Mouse (Mus musculus) liver, postnatal 0 days (tissue): ENCODE measurements at regions not wholly inside any gene's neighbourhood (a gene's known extent, or its start where the extent isn't known, plus 50 kb on each side); places are given as distances from the start of the nearest gene placed in this dataset.

Experiments
- ATAC-seq: fragments of 200-750 bp; cut with Nextera tagmentation; 2 replicates; pipeline ENCODE4 v1.8.0; 2017; ENCODE audit warnings: mild to moderate bottlenecking, moderate library complexity
- DNase-seq: peaks from one replicate; pipeline ENCODE4 v3.0.0-alpha.2; 2016
- H3K27ac ChIP-seq: fragments of 300-500 bp; sonication (generic); 2 replicates; pipeline ENCODE4 v1.5.1; 2014; ENCODE audit warnings: antibody characterized with exemption, moderate library complexity, mild to moderate bottlenecking, low read depth
- H3K27me3 ChIP-seq: fragments of 300-500 bp; sonication (generic); 2 replicates; pipeline ENCODE4 v1.6.1; 2014; ENCODE audit warnings: low read length, control low read depth, mixed read lengths; ENCODE audit not compliant: insufficient read depth
- H3K36me3 ChIP-seq: fragments of 300-500 bp; sonication (generic); replicated peaks from 2 replicates; pipeline ENCODE4 v1.6.1; 2014; ENCODE audit warnings: mild to moderate bottlenecking, control low read depth, low read length, moderate library complexity, mixed read lengths; ENCODE audit not compliant: insufficient read depth
- H3K4me1 ChIP-seq: fragments of 300-500 bp; sonication (generic); 2 replicates; pipeline ENCODE4 v1.6.1; 2014; ENCODE audit warnings: antibody characterized with exemption, mild to moderate bottlenecking, control low read depth; ENCODE audit not compliant: insufficient read depth
- H3K4me2 ChIP-seq: fragments of 300-500 bp; sonication (generic); 2 replicates; pipeline ENCODE4 v1.6.1; 2014; ENCODE audit warnings: low read depth, mild to moderate bottlenecking, low read length, moderate library complexity, mixed read lengths
- H3K4me3 ChIP-seq: fragments of 300-500 bp; sonication (generic); 2 replicates; pipeline ENCODE4 v1.5.1; 2014; ENCODE audit warnings: low read depth, low read length
- H3K9ac ChIP-seq: fragments of 300-500 bp; sonication (generic); replicated peaks from 2 replicates; pipeline ENCODE4 v1.6.1; 2014; ENCODE audit warnings: mild to moderate bottlenecking, moderate library complexity
- H3K9me3 ChIP-seq: fragments of 300-500 bp; sonication (generic); 2 replicates; pipeline ENCODE4 v1.6.1; 2016; ENCODE audit warnings: mild to moderate bottlenecking, control low read depth, low read length, mixed read lengths
- CTCF ChIP-seq: sonication (generic); IDR thresholded peaks from 2 replicates; pipeline ENCODE4 v1.5.1; 2016; ENCODE audit warnings: antibody characterized with exemption, low read depth
- EP300 ChIP-seq: IDR thresholded peaks from 2 replicates; pipeline ENCODE4 v1.6.1; 2016; ENCODE audit warnings: antibody characterized with exemption, low read depth, mild to moderate bottlenecking
- WGBS: fragments of 180-500 bp; shearing (Covaris S2); extraction: QIAGEN DNeasy Blood & Tissue Kit; methylation state at CpG from one replicate; pipeline ENCODE4 v1.1.7; 2014; ENCODE audit not compliant: insufficient replicate concordance; 5-methylcytosine and 5-hydroxymethylcytosine counted together

- no peak overlapping the region for H3K4me2 ChIP-seq
- DNase-seq, result no peak
- H3K9me3 ChIP-seq, result no peaks in the 10 kb centered on the region
- no peak overlapping the region for H3K27ac ChIP-seq
- H3K36me3 ChIP-seq, result no peaks in the 10 kb centered on the region
- no peak for TF ChIP-seq CTCF
- H3K4me1 ChIP-seq, result no peaks in the 10 kb centered on the region
- H3K9ac ChIP-seq, result no peak overlapping the region
- H3K27me3 ChIP-seq, result no peaks in the 10 kb centered on the region; the same call in 1 of the 2 replicates
- H3K4me3 ChIP-seq, result no peak overlapping the region
- no peak for ATAC-seq
- WGBS, result 67% methylated on average over 9 of the region's 9 CpGs
Measured at GRCm38 (mm10) chr15:8882880-8883539, 84.7 kb upstream of the Ranbp3l start.

GRCm38 (mm10) chr15:8874884-8875493 is 92.8 kb upstream of the Ranbp3l start:
- H3K27me3 ChIP-seq, result no peaks in the 10 kb centered on the region
- H3K4me3 ChIP-seq, result no peak overlapping the region
- WGBS, result 75% methylated on average over 9 of the region's 9 CpGs
- TF ChIP-seq CTCF, result no peak
- TF ChIP-seq EP300, result no peak
- H3K27ac ChIP-seq, result no peak overlapping the region
- H3K4me1 ChIP-seq, result no peaks in the 10 kb centered on the region
- no peak overlapping the region for H3K9ac ChIP-seq
- no peaks in the 10 kb centered on the region for H3K9me3 ChIP-seq
- H3K36me3 ChIP-seq, result no peaks in the 10 kb centered on the region
- H3K4me2 ChIP-seq, result no peak overlapping the region
- ATAC-seq (no peak), DNase-seq (no peak)

GRCm38 (mm10) chr15:8868021-8868420 is 99.7 kb upstream of the Ranbp3l start:
- WGBS, result 64% methylated on average over 2 of the region's 2 CpGs
- no peak for TF ChIP-seq CTCF
- no peak for TF ChIP-seq EP300
- Histone ChIP-seq H3K4me1 (no peaks in the 10 kb centered on the region), H3K36me3 (no peaks in the 10 kb centered on the region), H3K27ac (no peak overlapping the region), H3K4me3 (no peak overlapping the region), H3K9me3 (no peaks in the 10 kb centered on the region), H3K27me3 (no peaks in the 10 kb centered on the region), H3K9ac (no peak overlapping the region), H3K4me2 (no peak overlapping the region)
- no peak for ATAC-seq
- DNase-seq, result no peak

- Histone ChIP-seq H3K4me1 (no peaks in the 10 kb centered on the region), H3K9ac (no peak overlapping the region), H3K4me2 (no peak overlapping the region), H3K27ac (no peak overlapping the region), H3K9me3 (no peaks in the 10 kb centered on the region), H3K36me3 (no peaks in the 10 kb centered on the region), H3K4me3 (no peak overlapping the region), H3K27me3 (no peaks in the 10 kb centered on the region)
- 57% methylated on average over 7 of the region's 7 CpGs for WGBS
- no peak for ATAC-seq
- DNase-seq, result no peak
- TF ChIP-seq CTCF (no peak), EP300 (no peak)
Measured at GRCm38 (mm10) chr15:8867160-8867891, 100.4 kb upstream of the Ranbp3l start.

GRCm38 (mm10) chr15:8865089-8865933 is 102.4 kb upstream of the Ranbp3l start:
- no peak overlapping the region for H3K4me2 ChIP-seq
- no peak overlapping the region for H3K4me3 ChIP-seq
- ATAC-seq, result no peak
- TF ChIP-seq CTCF (no peak), EP300 (no peak)
- DNase-seq, result no peak
- H3K9me3 ChIP-seq, result no peaks in the 10 kb centered on the region
- 70% methylated on average over 8 of the region's 8 CpGs for WGBS
- no peak overlapping the region for H3K27ac ChIP-seq
- no peaks in the 10 kb centered on the region for H3K27me3 ChIP-seq
- H3K36me3 ChIP-seq, result no peaks in the 10 kb centered on the region
- no peak overlapping the region for H3K9ac ChIP-seq
- no peaks in the 10 kb centered on the region for H3K4me1 ChIP-seq
